Mouse (Mus musculus) bone marrow macrophage, adult 2 months (primary cell): ENCODE data around the gene Tceanc2.

Experiments
- CTCF ChIP-seq: IDR thresholded peaks from 2 replicates; pipeline ENCODE4 v1.5.1; 2012; ENCODE audit warnings: low read depth, mild to moderate bottlenecking, low read length, moderate library complexity
- POLR2A ChIP-seq: IDR thresholded peaks from 2 replicates; pipeline ENCODE4 v1.6.1; 2012; ENCODE audit warnings: mild to moderate bottlenecking, low read depth, low read length, borderline replicate concordance

DNA sequence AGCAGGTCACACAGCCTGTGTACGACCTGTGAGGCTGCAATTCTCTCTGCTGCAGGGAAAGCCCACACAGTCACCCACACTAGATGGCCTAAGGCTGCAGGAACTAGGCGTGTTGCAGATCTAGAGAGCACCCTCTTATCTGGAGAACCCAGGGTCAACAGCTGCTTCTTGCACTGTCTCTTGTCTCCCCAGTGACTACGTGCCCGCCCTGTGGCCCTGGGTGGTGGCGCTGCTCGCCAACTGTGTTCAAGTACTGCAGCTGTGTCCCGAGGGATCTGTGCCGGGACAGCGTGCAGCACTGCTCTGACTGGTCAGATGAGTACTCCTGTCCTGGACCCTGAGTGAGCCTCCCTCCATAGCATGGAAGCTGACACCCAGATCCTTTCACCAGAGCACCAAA lies 38.7 kb upstream of the Tceanc2 start:
- TF ChIP-seq POLR2A: no peak
- no peak for TF ChIP-seq CTCF
